Mouse (Mus musculus) C2C12 (cell line): Measurements from ENCODE around the gene Klhl3.

Experiments used
- CTCF ChIP-seq: IDR thresholded peaks from one replicate; pipeline ENCODE4 v1.5.1; 2011; ENCODE audit not compliant: control insufficient read depth, insufficient read depth, insufficient read length
- FOSL1 ChIP-seq: IDR thresholded peaks from one replicate; pipeline ENCODE4 v1.8.0; 2011; ENCODE audit warnings: mild to moderate bottlenecking, low read length; ENCODE audit not compliant: poor library complexity, insufficient read depth, severe bottlenecking
- MAX ChIP-seq: IDR thresholded peaks from one replicate; pipeline ENCODE4 v1.6.1; 2011; ENCODE audit warnings: mild to moderate bottlenecking, control low read depth
- MYOD1 ChIP-seq: IDR thresholded peaks from one replicate; pipeline ENCODE4 v1.6.1; 2011; ENCODE audit warnings: low read depth; ENCODE audit not compliant: control insufficient read depth, insufficient read length
- MYOG ChIP-seq: IDR thresholded peaks from one replicate; pipeline ENCODE4 v1.6.1; 2011; ENCODE audit not compliant: control insufficient read depth, insufficient read length; ENCODE audit errors: extremely low read depth
- USF1 ChIP-seq: IDR thresholded peaks from one replicate; pipeline ENCODE4 v1.6.1; 2011; ENCODE audit warnings: low read depth, mild to moderate bottlenecking, control low read depth, moderate library complexity

DNA sequence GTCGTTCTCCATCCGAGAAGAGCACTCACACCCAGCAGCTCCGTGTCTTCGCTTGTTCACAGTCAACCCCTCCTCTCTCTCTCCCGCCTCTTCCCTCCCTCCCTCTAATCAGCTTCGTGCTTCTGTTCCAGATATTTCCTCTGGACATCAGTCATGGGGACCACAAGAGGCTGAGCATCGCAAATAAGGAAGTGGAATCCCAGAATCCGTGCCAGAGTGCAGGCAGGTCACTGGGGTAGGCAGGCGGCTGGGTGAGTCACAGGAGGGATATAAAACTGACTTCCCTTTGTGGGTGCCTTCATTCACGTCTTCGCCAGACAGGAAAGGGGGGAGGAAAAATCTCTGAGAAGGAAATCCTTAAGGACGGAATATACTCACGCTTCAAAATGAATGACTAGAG, 1.8 kb upstream of the Klhl3 start:
- no peak for TF ChIP-seq CTCF
- TF ChIP-seq MAX, result no peak
- TF ChIP-seq USF1, result no peak
- TF ChIP-seq FOSL1, result no peak
- TF ChIP-seq MYOD1, result no peak
- TF ChIP-seq MYOG, result no peak
